In the genomic region with DNA sequence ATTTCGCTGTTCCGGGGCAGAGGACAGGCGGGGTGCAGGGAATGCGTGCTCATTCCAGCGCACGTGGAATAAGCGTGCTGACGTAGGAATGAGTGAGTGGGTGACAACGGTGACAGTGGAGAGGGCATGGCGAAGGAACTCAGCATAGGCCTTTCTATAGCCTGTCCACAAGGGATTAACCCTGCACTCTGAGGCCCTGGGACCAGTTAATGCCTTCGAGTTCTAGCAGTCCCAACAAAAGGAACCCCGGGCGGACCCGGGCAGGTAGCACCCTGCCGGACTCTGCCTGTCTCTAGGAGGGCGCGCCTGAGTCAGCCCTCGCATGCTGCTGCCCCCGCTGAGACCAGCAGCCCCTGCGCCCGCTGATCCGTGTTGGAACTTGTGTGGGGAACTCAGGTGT, we compare ENCODE assay signal across 13 mouse cellular contexts. TPM values are rescaled to one million over a fixed set of nuclear protein-coding genes. Genes with fewer than 3 reads are reported as not detected.
DNase-seq lines count a peak whose midpoint lies in the region; ATAC-seq lines count a peak whose summit lies in the region.
"Had no signal": no experiment of that assay in that cellular context is flagged by ENCODE, and none has a peak within 500 bp of the region (broad histone marks: within the 10 kb centered on the region; RNA-seq: fewer than 3 reads in every experiment).

No protein-coding gene starts in this region.

- peak overlapping the region; percentile 47; the same call in 1 of the 2 replicates for H3K9ac ChIP-seq in heart, embryonic 12.5 days
- no peak overlapping the region for H3K9ac ChIP-seq in stomach, embryonic 15.5 days

- no peak for DNase-seq in heart, postnatal 25 days (ENCODE audit: low spot score)
- peak; percentile 51 for DNase-seq in kidney, postnatal 10 days
- DNase-seq in kidney, adult 18-20 months: no peak
- no peak for DNase-seq in embryonic facial prominence, embryonic 10.5 days (ENCODE audit: low spot score)
- DNase-seq: lung, adult 2 months; retina, postnatal 1 day had no signal

- no peaks in the 10 kb centered on the region for H3K36me3 ChIP-seq in heart, embryonic 12.5 days
- H3K36me3 ChIP-seq in embryonic facial prominence, embryonic 10.5 days (replicated peaks): no peaks in the 10 kb centered on the region
- H3K36me3 ChIP-seq in stomach, embryonic 15.5 days: no peaks in the 10 kb centered on the region

- peaks cover 25% of the 10 kb centered on the region for H3K4me1 ChIP-seq in heart, embryonic 12.5 days (replicated peaks)
- H3K4me1 ChIP-seq in embryonic facial prominence, embryonic 10.5 days: peaks cover 10% of the 10 kb centered on the region
- peaks cover 29% of the 10 kb centered on the region for H3K4me1 ChIP-seq in stomach, embryonic 15.5 days

- WGBS in heart, embryonic 12.5 days: 31% methylated on average over 22 of the region's 22 CpGs
- WGBS in embryonic facial prominence, embryonic 10.5 days: 42% methylated on average over 22 of the region's 22 CpGs
- WGBS in stomach, embryonic 15.5 days: 46% methylated on average over 22 of the region's 22 CpGs

- H3K27ac ChIP-seq in heart, embryonic 12.5 days (ENCODE audit: poor library complexity, severe bottlenecking): no peak overlapping the region
- H3K27ac ChIP-seq in embryonic facial prominence, embryonic 10.5 days (replicated peaks): no peak overlapping the region
- H3K27ac ChIP-seq in stomach, embryonic 15.5 days: 0 out of 2 replicates have a peak overlapping the region, but pooled peaks have one; percentile 78

- H3K4me3 ChIP-seq in heart, embryonic 12.5 days: peak overlapping the region; percentile 24
- peak overlapping the region; percentile 11; the same call in 1 of the 2 replicates for H3K4me3 ChIP-seq in embryonic facial prominence, embryonic 10.5 days
- no peak overlapping the region for H3K4me3 ChIP-seq in stomach, embryonic 15.5 days (replicated peaks)
- H3K4me3 ChIP-seq: gastrocnemius, adult 2 months had no signal

- peak overlapping the region; percentile 54 for H3K4me2 ChIP-seq in heart, embryonic 12.5 days
- H3K4me2 ChIP-seq in stomach, embryonic 15.5 days: peak overlapping the region; percentile 11; the same call in 1 of the 2 replicates

- intact Hi-C loops in heart, postnatal 25 days (cut with DNase I): loop anchor here (2.0 kb wide), 1 partner anchor 18 kb away; no protein-coding TSS in a partner anchor

- peaks cover 11% of the 10 kb centered on the region for H3K9me3 ChIP-seq in heart, embryonic 12.5 days (replicated peaks)
- H3K9me3 ChIP-seq in embryonic facial prominence, embryonic 10.5 days: peaks cover 3% of the 10 kb centered on the region; the same call in 1 of the 2 replicates
- no peaks in the 10 kb centered on the region for H3K9me3 ChIP-seq in stomach, embryonic 15.5 days

- no peak for ATAC-seq in heart, embryonic 12.5 days (ENCODE audit: insufficient number of reproducible peaks, low FRiP score)
- no peak for ATAC-seq in stomach, embryonic 15.5 days (ENCODE audit: insufficient read depth, low FRiP score, low read depth)
- ATAC-seq in erythroblast, adult 5-6 weeks (replicated peaks; ENCODE audit: low FRiP score, poor library complexity, severe bottlenecking): no peak
- ATAC-seq in megakaryocyte-erythroid progenitor cell, adult 5-6 weeks (replicated peaks; ENCODE audit: low FRiP score, low TSS enrichment, poor library complexity, severe bottlenecking): no peak
- ATAC-seq: CD4-positive, CD25-positive, alpha-beta regulatory T cell, adult 4 months; intestine, embryonic 16.5 days had no signal

- H3K27me3 ChIP-seq in heart, embryonic 12.5 days (replicated peaks): peaks cover 47% of the 10 kb centered on the region
- H3K27me3 ChIP-seq in embryonic facial prominence, embryonic 10.5 days (replicated peaks; ENCODE audit: low read depth, poor library complexity, severe bottlenecking): peaks cover 94% of the 10 kb centered on the region
- H3K27me3 ChIP-seq in stomach, embryonic 15.5 days (replicated peaks): no peaks in the 10 kb centered on the region

RNA-seq across cellular contexts. Expression of a gene that starts 32.8 kb away (rescaled TPM):
- 1.3 and 1.5 TPM in 2 replicates for polyA plus RNA-seq in heart, embryonic 12.5 days (2016; fragmentation: Nextera tagmentation; extraction: Ambion mirVana)
- total RNA-seq in heart, postnatal 25 days (2021): under 1 TPM; 0.13 to 0.17 TPM
- 22.0 and 29.5 TPM in 2 replicates for polyA plus RNA-seq in embryonic facial prominence, embryonic 10.5 days (2016; fragmentation: Nextera tagmentation; extraction: Ambion mirVana)
- polyA plus RNA-seq in stomach, embryonic 15.5 days (2015; fragmentation: Nextera tagmentation; extraction: Ambion mirVana): 3.7 and 3.8 TPM in 2 replicates
- not detected in 2 replicates for total RNA-seq in erythroblast, adult 5-6 weeks (2015; ENCODE audit: low replicate concordance)
- not detected in 2 replicates for total RNA-seq in erythroblast, adult 5-6 weeks (2017; ENCODE audit: low replicate concordance)
- not detected in 2 replicates for total RNA-seq in megakaryocyte-erythroid progenitor cell, adult 5-6 weeks (2014; fragmentation: Nextera tagmentation)
- not detected in 2 replicates for total RNA-seq in megakaryocyte-erythroid progenitor cell, adult 5-6 weeks (2017)
- total RNA-seq: gastrocnemius, adult 2 months had no signal
- polyA plus RNA-seq: CD4-positive, CD25-positive, alpha-beta regulatory T cell, adult 4 months had no signal
